Mouse (Mus musculus) mesoderm, embryonic 11.5 days (tissue): ENCODE results near the gene Tbcd.

ENCODE experiments used
- DNase-seq: peaks from one replicate; pipeline ENCODE4 v3.0.0-alpha.2; 2012; ENCODE audit warnings: low read depth, low spot score

Tbcd gene

DNA sequence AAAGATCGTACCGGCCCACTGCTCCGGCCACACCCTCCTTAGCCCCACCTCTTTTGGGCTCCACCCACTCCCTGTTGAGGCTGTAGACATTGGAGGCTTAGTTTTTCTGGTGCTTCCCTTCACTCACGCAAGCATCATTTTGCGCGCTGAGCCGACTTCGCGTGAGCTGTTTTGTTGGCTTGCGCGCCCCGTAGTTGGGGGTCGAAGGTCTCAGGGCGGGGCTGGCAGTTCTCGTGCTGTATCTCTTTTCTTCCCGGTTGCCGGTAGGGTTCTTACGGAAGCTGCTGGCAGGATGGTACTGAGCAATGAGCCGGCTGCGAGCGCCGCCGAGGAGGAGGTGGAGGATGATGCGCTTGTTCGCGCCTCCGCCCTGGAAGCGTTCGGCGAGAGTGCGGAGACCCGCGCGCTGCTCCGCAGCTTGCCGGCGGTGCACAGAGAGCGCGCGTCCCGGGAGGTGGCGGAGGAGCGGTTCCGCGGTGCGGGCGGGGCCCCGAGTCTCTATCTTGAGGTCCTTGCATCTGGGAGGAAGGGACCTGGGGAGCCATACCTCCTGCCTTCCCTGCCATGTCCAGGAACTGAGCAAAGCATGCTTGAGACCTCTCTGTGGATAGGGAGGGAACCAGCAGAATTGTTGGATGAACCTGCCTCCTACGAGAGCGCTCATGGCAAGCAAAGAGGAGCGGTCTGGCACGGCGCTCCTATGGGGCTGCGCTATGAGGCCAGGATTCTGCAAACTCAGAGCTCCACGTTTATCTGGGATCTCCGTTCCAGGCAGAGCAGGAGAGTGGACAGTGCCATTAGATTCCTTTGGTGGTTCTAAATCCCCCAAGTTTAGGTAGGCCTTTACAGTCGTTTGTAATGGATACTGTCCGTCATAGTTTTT lies at the start of gene Tbcd:
Gene Tbcd, plus strand, starts transcription at position 197 of the 883 bp plus-strand sequence.
- DNase-seq: peak; percentile 92

DNA sequence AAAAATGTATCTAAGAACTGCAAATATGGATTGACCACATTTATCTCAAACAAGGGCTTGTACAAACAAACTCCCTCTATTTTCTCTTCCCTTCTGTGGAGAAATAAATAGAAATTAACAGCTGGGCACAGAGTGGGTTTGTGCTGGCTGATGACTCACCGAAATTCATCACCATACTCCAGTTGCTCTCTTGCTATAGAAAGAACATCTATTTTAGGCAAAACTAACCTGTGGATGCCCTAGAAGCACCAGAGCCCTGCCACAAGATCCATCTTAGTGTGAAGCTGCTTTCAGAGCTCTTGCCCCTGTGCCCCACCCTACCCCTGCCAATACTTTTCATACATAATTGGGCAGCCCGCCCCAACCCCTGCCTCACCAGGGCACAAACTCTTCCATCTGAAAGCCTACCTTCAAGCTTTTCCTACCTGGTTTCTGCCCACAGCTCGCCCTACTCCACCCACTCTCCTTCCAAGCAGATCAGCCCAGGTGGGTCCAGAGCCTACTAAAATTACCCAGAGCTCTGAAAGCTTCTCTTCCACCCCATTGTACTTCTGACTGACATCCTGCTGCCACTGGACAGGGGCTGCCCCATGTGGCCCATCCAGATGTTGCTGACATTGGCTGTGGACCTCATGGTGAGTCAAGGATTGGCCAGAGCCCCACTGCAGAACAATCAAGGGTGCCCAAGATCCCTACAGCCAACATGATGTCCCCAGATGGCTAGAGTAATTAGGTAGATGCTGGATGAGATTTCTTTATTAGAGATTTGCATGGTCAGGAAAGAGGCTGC lies 44.2 kb upstream of the Tbcd start:
- DNase-seq: no peak

DNA sequence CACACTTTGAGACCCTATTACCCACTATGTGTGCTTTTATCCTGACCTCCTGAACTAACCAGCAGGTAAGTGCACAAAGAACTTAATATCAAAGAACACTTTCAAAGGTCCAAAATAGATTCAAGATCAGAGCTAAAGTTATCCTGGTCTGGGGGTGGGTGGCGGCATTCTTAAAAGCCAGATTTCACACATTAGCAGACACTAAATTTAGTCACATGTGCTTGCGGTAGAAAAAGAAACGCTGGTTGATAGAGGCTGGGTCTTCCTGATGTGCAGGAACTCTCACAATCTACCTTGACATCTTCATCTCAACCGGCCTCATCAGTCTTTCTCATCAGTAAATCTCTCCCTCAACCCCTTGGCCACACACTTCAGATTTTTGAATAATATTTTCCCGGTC lies 37.0 kb upstream of the Tbcd start:
- DNase-seq: no peak

DNA sequence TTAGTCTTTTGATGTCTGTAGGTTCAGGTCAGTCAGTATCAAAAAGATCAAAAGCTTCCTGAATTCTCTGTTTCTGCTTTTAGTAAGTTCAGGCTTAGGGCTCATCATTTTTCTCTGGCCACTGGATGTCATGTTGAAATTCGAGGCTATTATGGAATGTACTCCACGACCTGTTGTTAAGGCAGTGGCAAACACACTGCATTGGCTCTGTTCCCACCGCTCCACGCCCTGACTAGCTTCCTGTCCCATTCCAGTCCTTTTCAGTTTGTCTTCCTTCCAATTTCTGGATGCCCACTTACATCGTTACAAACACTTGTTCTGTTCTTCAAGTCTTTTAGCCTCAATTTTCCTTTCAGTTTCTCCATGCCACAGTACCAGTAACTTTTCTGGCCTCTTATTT lies 36.4 kb upstream of the Tbcd start:
- no peak for DNase-seq

- DNase-seq: no peak
Observed at GRCm38 (mm10) chr11:121417971-121418370, 33.8 kb upstream of the Tbcd start.

DNA sequence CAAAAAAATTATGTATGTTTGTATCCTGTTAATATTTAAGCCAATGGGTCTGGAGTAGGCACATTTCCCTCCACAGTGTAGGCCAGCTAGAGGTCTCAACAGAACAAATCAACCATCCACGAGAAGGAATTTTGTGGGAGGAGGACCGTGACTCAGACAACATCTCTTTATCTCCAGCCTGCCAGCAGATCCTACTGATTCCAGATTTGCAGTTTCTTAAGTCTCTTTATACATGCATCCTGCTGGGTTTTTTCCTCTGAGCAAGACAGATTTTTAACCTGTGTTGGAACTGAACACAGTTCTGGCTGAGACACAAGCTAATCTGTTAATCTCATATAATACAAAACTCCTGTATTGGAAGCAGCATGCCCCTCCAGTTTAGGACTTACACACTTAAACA lies 32.8 kb upstream of the Tbcd start:
- no peak for DNase-seq

DNA sequence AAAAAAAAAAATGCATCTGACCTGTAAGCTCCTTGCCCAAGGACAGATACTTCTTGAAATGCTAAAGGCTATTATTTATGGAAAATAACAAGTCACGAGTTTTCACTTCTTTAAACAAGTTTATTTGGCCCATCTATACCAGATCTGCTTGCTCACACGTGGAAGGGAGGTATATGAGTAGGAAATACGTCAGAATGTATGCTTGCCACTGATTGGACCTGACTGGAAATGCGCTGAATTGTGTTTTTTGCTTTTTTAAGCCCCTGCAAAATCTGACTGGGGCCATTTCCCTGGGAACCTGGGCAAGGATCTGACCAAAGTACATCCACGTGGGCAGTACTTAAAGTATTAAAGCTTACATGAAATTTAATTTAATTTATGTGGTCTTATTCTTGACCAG lies 31.4 kb upstream of the Tbcd start:
- DNase-seq: no peak

DNA sequence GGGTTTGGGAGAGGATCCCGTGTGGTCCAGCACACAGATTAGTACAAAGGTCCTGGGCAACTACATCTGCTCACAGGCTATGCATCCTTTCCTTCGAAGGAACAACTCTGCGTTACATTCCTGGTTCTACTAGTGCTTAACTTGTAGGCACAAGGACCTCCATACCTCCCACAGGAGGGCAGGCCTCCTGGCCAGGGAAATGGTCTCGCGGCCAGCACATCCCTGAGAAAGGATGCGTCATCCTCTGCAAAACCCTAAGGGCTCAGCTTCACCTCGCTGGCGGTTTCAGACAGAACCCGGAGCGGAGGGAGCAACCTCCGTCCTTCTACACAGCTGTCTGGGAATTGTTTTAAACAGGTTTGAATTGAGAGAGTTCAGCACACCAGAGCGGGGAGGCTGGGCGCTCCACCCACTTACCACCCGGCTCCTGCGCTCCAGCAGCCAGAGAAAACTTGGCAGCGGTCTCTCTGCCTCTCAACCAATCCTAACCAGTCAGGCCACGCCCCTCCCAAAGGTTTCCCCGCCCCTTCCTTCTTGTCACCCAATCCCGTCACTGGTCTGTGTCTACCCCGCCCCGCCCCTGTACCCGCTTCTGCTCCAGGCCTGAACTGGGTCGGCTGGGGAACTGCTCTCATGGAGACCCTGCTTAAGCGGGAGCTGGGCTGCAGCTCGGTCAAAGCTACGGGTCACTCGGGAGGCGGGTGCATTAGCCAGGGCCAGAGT lies 30.8 kb upstream of the Tbcd start, which contains the start of gene Fn3krp:
Gene Fn3krp, plus strand, starts transcription at position 572 of the 723 bp plus-strand sequence.
- DNase-seq: peak; percentile 97

GRCm38 (mm10) chr11:121421553-121422173 lies 30.1 kb upstream of the Tbcd start:
- DNase-seq: no peak

DNA sequence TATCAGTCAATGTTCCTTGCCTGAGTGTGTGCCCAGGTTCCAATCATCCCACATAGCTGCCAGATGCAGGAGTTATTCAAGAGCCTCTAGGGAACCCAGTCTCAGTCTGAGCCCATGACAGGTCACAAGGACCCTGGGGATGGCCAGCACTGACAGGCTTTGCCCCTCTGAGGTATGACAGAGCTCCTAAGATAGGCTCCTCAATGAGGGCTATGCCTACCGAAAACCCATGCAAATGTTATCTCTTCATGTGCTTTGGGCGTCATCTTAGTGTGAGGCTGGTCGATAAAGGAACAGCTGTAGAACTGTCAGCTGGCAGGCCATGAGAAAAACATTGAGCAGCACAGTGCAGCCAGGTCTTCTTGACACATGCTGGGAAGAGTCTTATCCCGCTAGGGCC lies 18.4 kb upstream of the Tbcd start:
- no peak for DNase-seq

DNA sequence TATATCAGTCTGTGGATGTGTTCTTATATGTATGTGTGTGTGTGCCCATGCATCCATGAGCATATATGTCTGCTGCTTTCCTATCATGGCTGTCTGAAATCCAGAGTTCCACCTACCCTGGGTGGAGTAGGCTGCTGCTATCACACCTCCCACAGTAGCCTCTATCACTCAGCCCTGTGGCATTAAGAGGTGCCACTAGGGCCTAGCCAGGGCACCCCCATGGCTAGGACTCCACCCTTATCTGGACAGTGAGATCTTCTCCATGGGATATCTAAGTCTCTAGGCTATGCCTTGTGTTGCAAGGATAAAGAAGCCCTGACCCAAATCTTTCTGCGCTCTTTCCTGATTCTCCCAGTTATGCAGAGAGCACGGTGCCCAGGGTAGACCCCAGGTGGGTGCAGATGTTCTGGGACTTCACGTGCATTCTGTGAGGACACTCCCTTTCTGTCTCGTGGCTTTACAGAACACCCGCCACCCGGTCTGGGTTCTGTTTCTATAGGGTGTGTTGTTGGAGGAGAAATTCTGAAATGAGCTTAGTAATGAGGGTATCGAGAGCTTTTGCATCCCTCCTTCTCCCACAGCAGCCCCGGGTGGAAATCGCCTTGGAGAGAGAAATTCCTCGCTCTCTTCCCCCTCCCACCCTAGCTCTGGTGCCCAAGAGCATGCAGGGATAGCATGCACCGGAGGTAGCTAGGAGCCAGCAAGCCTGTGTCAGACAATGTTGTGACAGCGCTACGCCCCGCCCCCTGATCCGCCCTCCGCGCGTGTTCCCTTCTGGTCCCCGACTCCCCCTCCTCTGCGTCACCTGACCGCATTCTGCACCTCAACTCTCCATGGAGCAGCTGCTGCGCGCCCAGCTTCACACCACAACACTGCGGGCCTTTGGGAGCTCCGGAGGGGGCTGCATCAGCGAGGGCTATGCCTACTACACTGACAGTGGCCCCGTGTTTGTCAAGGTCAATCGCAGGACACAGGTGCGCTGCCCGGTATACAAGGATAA lies 17.3 kb upstream of the Tbcd start, which contains the start of gene Fn3k:
Gene Fn3k, plus strand, starts transcription at position 758 of the 1,000 bp plus-strand sequence.
- peak; percentile 79 for DNase-seq

DNA sequence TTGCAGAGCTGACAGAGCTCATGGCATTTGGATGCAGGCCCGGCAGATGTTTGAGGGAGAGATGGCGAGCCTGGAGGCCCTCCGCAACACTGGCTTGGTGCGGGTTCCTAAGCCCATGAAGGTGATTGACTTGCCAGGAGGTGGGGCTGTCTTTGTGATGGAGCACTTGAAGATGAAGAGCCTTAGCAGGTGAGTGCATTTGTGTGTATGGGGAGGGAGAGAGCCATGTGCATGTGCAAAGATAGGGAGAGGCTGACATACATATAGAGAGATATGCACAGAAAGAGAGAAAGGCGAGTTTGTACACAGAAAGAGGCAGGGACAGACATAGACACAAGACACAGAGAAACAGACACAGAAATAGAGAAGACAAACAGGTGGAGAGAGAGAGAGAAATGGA lies 14.5 kb upstream of the Tbcd start:
- no peak for DNase-seq

GRCm38 (mm10) chr11:121439686-121440292 lies 12.0 kb upstream of the Tbcd start:
- no peak for DNase-seq

- DNase-seq: no peak
Observed at GRCm38 (mm10) chr11:121441653-121442052, 10.1 kb upstream of the Tbcd start.

DNA sequence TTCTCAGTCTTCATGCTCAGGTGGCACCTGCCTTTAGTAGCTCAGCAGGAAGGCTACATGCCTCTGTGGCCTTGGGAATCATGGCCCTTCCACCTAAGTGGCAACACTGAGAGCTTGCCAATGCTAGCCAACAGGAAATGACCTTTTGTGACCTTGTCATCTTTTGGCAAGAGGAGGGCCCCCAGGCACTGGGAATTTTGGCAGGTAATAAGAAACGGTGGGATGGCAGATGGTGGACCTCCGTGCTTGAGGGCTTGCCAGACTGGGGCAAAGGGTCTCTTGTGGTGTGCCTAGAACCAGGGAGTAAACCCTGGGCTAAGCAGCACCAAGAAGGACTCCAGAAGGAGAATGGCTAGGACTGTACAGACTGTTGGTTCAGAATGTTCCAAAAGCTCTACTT lies 9.7 kb upstream of the Tbcd start:
- no peak for DNase-seq

DNA sequence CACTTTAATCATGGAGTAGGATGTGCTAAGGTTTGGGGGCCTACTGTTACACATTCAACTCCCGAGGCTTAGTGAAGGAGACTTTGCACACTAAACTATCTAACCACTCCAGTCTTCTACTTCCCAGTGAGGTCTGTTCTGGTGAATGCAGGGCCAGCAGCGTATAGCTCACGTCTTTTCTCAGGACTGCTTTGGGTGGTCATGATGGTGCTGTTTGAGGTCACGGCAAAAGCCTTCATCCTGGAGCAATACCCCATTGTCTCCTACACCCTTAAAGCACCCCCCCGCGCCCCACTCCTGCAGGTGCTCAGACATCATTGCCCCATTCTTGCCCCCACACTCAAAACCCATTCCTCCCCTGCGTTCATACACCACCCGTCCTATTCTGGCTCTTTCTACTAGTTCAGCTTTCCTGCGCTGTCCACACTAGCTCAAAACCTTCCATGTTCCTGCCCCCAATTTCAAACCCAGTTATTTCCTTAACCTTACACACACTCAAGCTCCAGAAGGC lies 478 bp upstream of the Tbcd start:
- no peak for DNase-seq

- DNase-seq: no peak
Observed at GRCm38 (mm10) chr11:121457874-121458273, 6.1 kb downstream of the Tbcd start.

DNA sequence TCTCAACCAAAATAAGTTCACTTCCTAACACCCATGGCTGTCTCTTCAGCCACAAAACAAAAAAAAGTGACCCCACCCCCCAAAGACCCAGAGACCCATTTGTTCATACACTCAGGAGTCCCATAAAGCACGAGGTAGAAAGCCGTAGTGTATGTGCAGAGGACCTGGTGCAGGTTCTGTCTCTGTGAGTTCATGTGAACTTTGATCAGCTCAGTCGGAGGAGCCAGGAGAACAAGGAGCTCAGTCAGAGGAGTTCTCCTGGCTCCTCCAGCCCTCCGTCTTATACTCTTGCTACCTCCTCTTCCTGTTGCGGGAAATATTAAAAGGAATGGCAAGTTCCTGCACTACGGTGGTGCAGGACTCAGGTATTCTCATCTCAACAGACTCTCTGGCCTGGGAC lies 15.7 kb downstream of the Tbcd start:
- DNase-seq: no peak

DNA sequence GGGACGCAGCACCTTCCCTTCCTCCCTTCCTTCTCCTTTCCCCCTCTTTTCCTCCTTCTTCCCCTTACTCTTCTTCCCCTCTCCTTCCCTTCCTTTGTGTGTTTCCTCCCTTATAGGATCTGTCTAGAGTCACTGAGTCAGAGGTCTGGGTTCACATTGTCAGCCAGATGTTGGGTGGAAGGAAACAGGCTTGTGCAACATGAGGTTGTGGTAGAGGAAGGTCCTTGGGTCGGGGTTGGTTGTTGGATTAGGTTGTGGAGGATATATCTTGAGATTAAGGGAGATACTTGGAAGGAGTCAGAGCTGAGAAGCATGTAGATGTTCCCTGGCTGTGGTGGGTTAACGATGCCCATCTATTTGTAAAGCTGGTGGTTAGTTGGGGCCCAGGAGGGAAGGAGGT lies 23.1 kb downstream of the Tbcd start:
- no peak for DNase-seq
